Mouse (Mus musculus): ENCODE data around the gene Csf1.

- no peak for TF ChIP-seq CTCF (IDR thresholded peaks at IDR 0.05; ENCODE audit: control insufficient read depth, insufficient read depth, insufficient replicate concordance, low read depth, low read length)
- no peak for TF ChIP-seq POLR2A (IDR thresholded peaks at IDR 0.05; ENCODE audit: control insufficient read depth, low read depth, low read length)
Observed at GRCm38 (mm10) chr3:107703675-107704370, 56.4 kb downstream of the Csf1 start.
